Mouse (Mus musculus) lung, postnatal 4 days (tissue): ENCODE data around the gene Olfr435.
"Not testable (repeated sequence)": the region's sequence is repeated elsewhere in the genome, so short reads cannot be mapped to it uniquely, and the experiment has no call there.

Experiments
- DNase-seq, 2 experiments: peaks; one replicate each; pipeline ENCODE4 v3.0.0; 2021

The Olfr435 gene

DNA sequence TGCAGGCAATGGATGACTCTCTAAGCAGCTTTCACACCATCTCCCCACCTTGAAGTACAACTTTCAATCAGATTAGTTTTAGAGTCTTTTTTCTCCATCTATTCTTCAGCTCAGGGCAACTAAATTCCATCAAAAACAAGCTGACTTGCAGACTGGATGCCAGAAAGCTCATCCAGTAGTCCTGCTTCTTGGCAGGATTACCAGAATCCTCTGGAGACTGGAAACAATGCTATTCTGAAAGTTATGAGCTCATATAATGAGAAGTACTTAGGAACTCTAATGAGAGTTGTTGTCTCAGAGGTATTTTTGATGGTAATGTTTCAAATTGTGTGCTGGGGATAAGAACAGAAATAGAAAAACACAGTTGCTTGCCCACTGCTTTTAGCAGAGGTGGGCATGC is at the start of gene Olfr435:
Gene Olfr435, plus strand, starts transcription at position 366 of the 400 bp plus-strand sequence.
- DNase-seq = no peak

- no peak for DNase-seq
These were observed 37.4 kb upstream of the Olfr435 start for GRCm38 (mm10) chr6:43159502-43159901.

GRCm38 (mm10) chr6:43162982-43163381 is 34.0 kb upstream of the Olfr435 start, which contains the start of gene Olfr437:
Olfr437 (plus strand) TSS chr6:43163282.
- no peak for DNase-seq

- no peak for DNase-seq
These were observed 29.7 kb upstream of the Olfr435 start for GRCm38 (mm10) chr6:43167246-43167645.

DNA sequence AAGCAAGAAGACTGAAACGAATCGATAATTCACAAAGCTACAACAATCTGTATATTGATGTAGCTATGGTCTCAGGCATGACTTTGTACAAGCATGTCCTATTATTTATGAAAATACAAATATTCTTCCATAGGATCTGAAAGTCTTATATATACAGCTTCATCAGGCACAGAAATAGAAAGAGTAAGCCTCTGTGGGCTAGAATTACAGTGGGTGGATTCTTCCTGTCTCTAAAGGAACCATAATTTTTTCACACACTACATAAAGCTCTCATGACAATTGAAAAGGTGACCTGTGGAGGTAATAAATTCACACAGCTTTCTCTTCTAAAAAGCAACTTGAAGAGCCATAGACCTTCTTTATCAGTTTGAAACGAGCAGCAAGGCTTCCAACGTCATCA is 25.1 kb upstream of the Olfr435 start, which contains the start of gene Olfr13:
Gene Olfr13, plus strand, starts transcription at position 301 of the 400 bp plus-strand sequence.
- DNase-seq = no peak

- no peak for DNase-seq
These were observed 18.8 kb upstream of the Olfr435 start for GRCm38 (mm10) chr6:43178129-43178528.

DNA sequence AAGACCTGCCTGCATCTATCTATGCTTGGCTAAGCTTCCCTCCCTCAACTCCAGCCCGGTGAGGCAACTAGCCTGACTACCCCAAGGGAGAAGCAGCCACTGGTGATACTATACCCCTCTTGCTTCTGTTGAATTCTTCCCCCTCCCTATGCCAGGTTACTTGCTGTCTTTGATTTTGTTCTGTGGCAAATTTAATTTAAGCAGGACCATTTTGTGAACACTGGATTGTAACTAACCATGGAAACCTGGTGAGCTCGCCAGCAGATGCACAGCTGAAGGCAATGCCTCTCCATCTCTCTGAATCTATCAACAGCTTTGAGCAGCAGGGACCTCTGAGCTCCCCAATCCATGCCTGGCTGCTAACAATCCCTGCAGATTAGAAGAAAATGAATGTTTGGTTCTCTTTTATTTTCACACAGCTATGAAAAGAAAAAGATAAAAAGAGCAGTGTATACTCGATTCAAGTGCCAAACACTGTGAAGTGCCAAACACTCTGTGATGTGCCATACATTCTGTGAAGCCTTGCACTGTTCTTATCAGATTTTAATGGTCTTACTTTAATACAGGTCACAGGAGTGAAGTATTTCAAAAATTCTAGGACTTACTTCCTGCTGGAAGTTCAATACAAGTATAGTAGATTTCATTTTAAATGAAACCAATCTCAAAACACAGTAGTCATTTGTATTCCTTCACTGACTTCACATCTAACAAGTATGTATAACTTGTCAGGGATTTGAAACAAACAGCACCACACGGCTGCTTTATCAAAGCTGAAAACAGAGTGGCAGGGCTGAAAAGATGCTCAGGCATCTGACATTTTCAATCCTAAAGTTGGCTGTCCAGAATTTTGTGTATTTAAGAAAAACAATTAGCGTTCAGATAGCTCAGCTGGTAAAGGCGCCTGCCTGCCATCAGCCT is 18.1 kb upstream of the Olfr435 start:
- no peak for DNase-seq

GRCm38 (mm10) chr6:43190986-43191385 is 6.0 kb upstream of the Olfr435 start:
- DNase-seq = no peak

DNA sequence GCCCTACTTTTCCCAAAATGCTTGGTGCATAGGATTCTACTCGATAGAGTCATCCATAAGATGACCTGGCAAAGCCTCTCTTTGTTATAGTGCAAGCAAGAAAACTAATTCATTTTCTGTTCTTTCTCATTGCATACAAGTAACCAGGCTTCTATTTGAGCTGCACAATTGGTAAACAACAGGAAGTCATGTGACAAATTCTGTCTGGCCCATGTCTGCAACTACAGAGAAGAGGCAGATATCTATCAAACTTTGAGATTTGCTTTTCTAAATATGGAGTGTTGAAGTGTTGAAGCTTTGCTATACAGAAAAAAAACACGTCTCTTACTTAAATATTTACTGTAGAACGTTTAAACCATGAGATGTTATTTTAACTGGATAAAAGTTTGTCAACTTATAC is 1.1 kb downstream of the Olfr435 start:
- DNase-seq = no peak

DNA sequence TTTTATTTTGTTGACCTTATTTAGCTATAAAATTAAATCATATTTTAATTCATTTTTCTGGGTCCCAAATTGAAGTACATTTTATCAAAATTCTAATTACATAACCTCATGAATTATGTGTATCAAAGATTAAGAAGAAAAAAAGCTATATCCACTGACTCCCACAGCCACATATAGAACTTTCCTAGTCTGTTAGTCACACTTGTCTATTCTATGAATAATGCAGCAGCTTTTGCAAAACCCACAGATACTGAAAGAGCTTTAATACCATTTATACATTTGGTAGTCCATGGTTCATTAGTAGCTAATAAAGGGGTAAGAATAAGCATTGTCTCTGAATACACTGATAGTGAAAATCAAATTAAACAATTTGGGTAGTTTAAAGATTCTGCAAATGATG is 5.8 kb downstream of the Olfr435 start:
- no peak for DNase-seq

- no peak for DNase-seq
These were observed 8.4 kb downstream of the Olfr435 start for GRCm38 (mm10) chr6:43205355-43205754.

DNA sequence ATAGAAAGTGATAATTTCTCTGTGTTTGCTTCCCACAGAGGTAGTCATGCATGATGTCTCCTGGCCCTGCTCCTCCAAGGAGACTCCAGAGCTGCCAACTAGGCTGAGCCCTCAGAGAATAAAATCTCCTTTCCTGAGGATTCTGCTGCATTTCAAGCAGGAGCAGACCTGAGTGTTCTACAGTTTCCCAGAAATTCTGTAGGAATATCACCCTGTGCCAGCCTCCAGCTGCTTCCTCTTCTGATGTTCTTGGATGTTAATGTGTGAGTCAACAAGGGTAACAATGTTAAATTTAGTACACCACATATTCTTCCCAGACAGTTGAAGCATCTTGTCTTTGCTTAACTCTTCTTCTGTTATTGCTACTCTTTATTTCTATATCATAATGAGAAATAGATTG is 15.9 kb downstream of the Olfr435 start, which contains the start of gene Olfr434:
Gene Olfr434, plus strand, starts transcription at position 149 of the 400 bp plus-strand sequence.
- DNase-seq = not testable (repeated sequence)

DNA sequence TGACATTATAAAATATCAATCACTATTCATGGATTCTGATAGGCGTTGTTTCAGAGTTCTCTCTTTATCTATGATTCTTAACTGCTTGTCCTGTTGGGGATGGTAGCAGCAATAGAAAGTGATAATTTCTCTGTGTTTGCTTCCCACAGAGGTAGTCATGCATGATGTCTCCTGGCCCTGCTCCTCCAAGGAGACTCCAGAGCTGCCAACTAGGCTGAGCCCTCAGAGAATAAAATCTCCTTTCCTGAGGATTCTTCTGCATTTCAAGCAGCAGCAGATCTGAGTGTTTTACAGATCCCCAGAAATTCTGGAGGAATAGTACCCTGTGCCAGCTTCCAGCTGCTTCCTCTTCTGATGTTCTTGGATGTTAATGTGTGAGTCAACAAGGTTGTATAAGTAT is 34.3 kb downstream of the Olfr435 start, which contains the start of gene Olfr47:
Gene Olfr47, plus strand, starts transcription at position 275 of the 400 bp plus-strand sequence.
- DNase-seq = not testable (repeated sequence)

GRCm38 (mm10) chr6:43242061-43242460 is 45.1 kb downstream of the Olfr435 start:
- peak in 1 of 2 experiments; percentile 15 for DNase-seq

- DNase-seq = no peak
These were observed 50.5 kb downstream of the Olfr435 start for GRCm38 (mm10) chr6:43247396-43247795.

GRCm38 (mm10) chr6:43252994-43253393 is 56.0 kb downstream of the Olfr435 start:
- no peak for DNase-seq
